ENCODE assay signal across 9 mouse cellular contexts in the genomic region with DNA sequence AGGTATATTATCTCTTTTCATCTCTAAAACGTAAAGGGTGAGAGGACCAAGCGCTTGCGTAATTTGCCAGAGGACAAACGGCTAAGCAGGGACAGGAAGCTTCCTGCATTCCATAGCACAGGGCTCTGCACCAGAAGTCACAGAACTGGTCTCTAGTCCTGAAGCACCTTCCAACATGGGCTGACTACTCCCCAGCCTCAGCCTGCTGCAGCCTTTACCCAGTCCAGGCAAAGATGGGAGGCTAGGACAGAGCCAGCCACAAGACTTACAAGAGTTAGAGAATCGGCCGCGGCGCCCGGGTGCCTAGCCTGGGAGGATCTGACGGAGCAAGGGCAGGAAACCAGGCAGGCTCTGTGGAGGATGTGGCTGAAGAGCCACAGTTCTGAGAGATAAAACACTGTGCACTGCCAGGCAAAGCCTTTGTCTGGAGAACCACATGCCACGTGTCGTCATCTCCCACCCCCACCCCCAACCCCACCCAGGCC. TPM values are rescaled to one million over a fixed set of nuclear protein-coding genes. Genes with fewer than 3 reads are reported as not detected.
A peak's percentile ranks its signal among the peaks of the same experiment; 100 is the strongest.
DNase-seq lines count a peak whose midpoint lies in the region; ATAC-seq lines count a peak whose summit lies in the region.
"Had no signal": no experiment of that assay in that cellular context is flagged by ENCODE, and none has a peak within 500 bp of the region (broad histone marks: within the 10 kb centered on the region; RNA-seq: fewer than 3 reads in every experiment).

No protein-coding gene starts in this region.

- peak overlapping the region; percentile 46 for H3K4me2 ChIP-seq in heart, embryonic 14.5 days (ENCODE audit: low read length)
- peak overlapping the region; percentile 46 for H3K4me2 ChIP-seq in liver, embryonic 16.5 days (ENCODE audit: low read depth, low read length)
- H3K4me2 ChIP-seq in forebrain, embryonic 15.5 days (replicated peaks): no peak overlapping the region
- H3K4me2 ChIP-seq: embryonic facial prominence, embryonic 12.5 days had no signal

- intact Hi-C loops in left cerebral cortex, postnatal 4 days (cut with DNase I): no loop called here

- peak overlapping the region; percentile 44 to 69; a peak in 3 of 4 replicates for H3K27ac ChIP-seq in heart, embryonic 14.5 days (replicated peaks in 1 of 2; ENCODE audit: control insufficient read depth in 1 of 2, insufficient read depth in 1 of 2, low read depth in 2 of 2, low read length in 2 of 2)
- H3K27ac ChIP-seq in liver, embryonic 16.5 days (ENCODE audit: low read length): peak overlapping the region; percentile 31
- no peak overlapping the region for H3K27ac ChIP-seq in forebrain, embryonic 15.5 days (replicated peaks)
- H3K27ac ChIP-seq: embryonic facial prominence, embryonic 12.5 days had no signal

- 37% methylated on average over 12 of the region's 12 CpGs for WGBS in heart, embryonic 14.5 days
- 5% methylated on average over 12 of the region's 12 CpGs for WGBS in liver, embryonic 16.5 days (ENCODE audit: insufficient replicate concordance)
- WGBS in forebrain, embryonic 15.5 days: 80% methylated on average over 12 of the region's 12 CpGs

- no peaks in the 10 kb centered on the region for H3K27me3 ChIP-seq in heart, embryonic 14.5 days (ENCODE audit: control insufficient read depth, insufficient read depth, low read length)
- H3K27me3 ChIP-seq in liver, embryonic 16.5 days (ENCODE audit: control insufficient read depth, insufficient read depth, low read depth, low read length): no peaks in the 10 kb centered on the region
- no peaks in the 10 kb centered on the region for H3K27me3 ChIP-seq in forebrain, embryonic 15.5 days
- H3K27me3 ChIP-seq: embryonic facial prominence, embryonic 12.5 days had no signal

- no peak overlapping the region for H3K9ac ChIP-seq in heart, embryonic 14.5 days (ENCODE audit: low read length)
- peak overlapping the region; percentile 40; the same call in 1 of the 2 replicates for H3K9ac ChIP-seq in liver, embryonic 16.5 days (ENCODE audit: low read depth, low read length)
- no peak overlapping the region for H3K9ac ChIP-seq in forebrain, embryonic 15.5 days (replicated peaks)
- H3K9ac ChIP-seq: embryonic facial prominence, embryonic 12.5 days had no signal

- H3K4me3 ChIP-seq in heart, embryonic 14.5 days (ENCODE audit: control insufficient read depth in 1 of 2, insufficient read depth in 1 of 2, low read depth in 1 of 2, low read length in 2 of 2): peak overlapping the region in 1 of 2 experiments; percentile 8; a peak in 1 of 4 replicates
- peak overlapping the region; percentile 38 for H3K4me3 ChIP-seq in liver, embryonic 16.5 days (ENCODE audit: low read depth, low read length)
- no peak overlapping the region for H3K4me3 ChIP-seq in forebrain, embryonic 15.5 days
- H3K4me3 ChIP-seq: embryonic facial prominence, embryonic 12.5 days had no signal

- H3K4me1 ChIP-seq in heart, embryonic 14.5 days (ENCODE audit: control insufficient read depth in 2 of 2, insufficient read depth in 2 of 2, low read length in 2 of 2): peaks cover 0 to 2% of the 10 kb centered on the region in 2 experiments; a peak in 1 of 4 replicates
- H3K4me1 ChIP-seq in liver, embryonic 16.5 days (ENCODE audit: control insufficient read depth, low read depth, low read length): peaks cover 5% of the 10 kb centered on the region
- no peaks in the 10 kb centered on the region for H3K4me1 ChIP-seq in forebrain, embryonic 15.5 days
- H3K4me1 ChIP-seq: embryonic facial prominence, embryonic 12.5 days had no signal

- H3K9me3 ChIP-seq in heart, embryonic 14.5 days (ENCODE audit: control insufficient read depth, low read length): no peaks in the 10 kb centered on the region
- H3K9me3 ChIP-seq in liver, embryonic 16.5 days (replicated peaks; ENCODE audit: control insufficient read depth, low read length): no peaks in the 10 kb centered on the region
- no peaks in the 10 kb centered on the region for H3K9me3 ChIP-seq in forebrain, embryonic 15.5 days
- H3K9me3 ChIP-seq: embryonic facial prominence, embryonic 12.5 days had no signal

- 0 out of 2 replicates have a peak, but pooled peaks have one; percentile 54 for ATAC-seq in heart, embryonic 14.5 days (ENCODE audit: insufficient number of reproducible peaks, insufficient read depth, low FRiP score, low read depth)
- peak; percentile 47 for ATAC-seq in liver, embryonic 16.5 days (ENCODE audit: low read depth)
- ATAC-seq in forebrain, embryonic 15.5 days (replicated peaks): no peak

- no peaks in the 10 kb centered on the region for H3K36me3 ChIP-seq in heart, embryonic 14.5 days (ENCODE audit: control insufficient read depth, insufficient read depth, low read length)
- no peaks in the 10 kb centered on the region for H3K36me3 ChIP-seq in liver, embryonic 16.5 days (ENCODE audit: control insufficient read depth, insufficient read depth)
- H3K36me3 ChIP-seq in forebrain, embryonic 15.5 days: peaks cover 5% of the 10 kb centered on the region; the same call in 1 of the 2 replicates
- H3K36me3 ChIP-seq: embryonic facial prominence, embryonic 12.5 days had no signal

- DNase-seq in kidney, adult 18-20 months: peak; percentile 48
- no peak for DNase-seq in kidney, adult 9 months
- peak; percentile 80 for DNase-seq in thymus, postnatal 0 days (ENCODE audit: low spot score)
- DNase-seq in frontal cortex, postnatal 36 days (ENCODE audit: low spot score in 2 of 2): no peak
- DNase-seq in left cerebral cortex, postnatal 4 days: no peak

RNA-seq across cellular contexts. Expression of a gene that starts 2.8 kb away (rescaled TPM):
- polyA plus RNA-seq in heart, embryonic 14.5 days (2014; fragmentation: Nextera tagmentation; extraction: Ambion mirVana): 3.4 and 3.7 TPM in 2 replicates
- 8.3 and 9.1 TPM in 2 replicates for polyA plus RNA-seq in liver, embryonic 16.5 days (2015; fragmentation: Nextera tagmentation; extraction: Ambion mirVana)
- 8.5 and 9.7 TPM in 2 replicates for polyA plus RNA-seq in thymus, postnatal 0 days (2015; fragmentation: Nextera tagmentation; extraction: Ambion mirVana)
- total RNA-seq in left cerebral cortex, postnatal 4 days (2021): 1 to 10 TPM; 1.1 to 2.1 TPM
- 1.0 and 1.2 TPM in 2 replicates for polyA plus RNA-seq in forebrain, embryonic 15.5 days (2015; fragmentation: Nextera tagmentation; extraction: Ambion mirVana)

RNA-seq across cellular contexts. Expression of a gene that starts 34.6 kb away (rescaled TPM):
- polyA plus RNA-seq in heart, embryonic 14.5 days (2014; fragmentation: Nextera tagmentation; extraction: Ambion mirVana): not detected in 2 replicates
- polyA plus RNA-seq in liver, embryonic 16.5 days (2015; fragmentation: Nextera tagmentation; extraction: Ambion mirVana): 0.44 and 0.50 TPM in 2 replicates
- 1.3 TPM in 2 replicates for polyA plus RNA-seq in thymus, postnatal 0 days (2015; fragmentation: Nextera tagmentation; extraction: Ambion mirVana)
- total RNA-seq in left cerebral cortex, postnatal 4 days (2021): 1 to 10 TPM; 2.7 to 3.0 TPM
- polyA plus RNA-seq in forebrain, embryonic 15.5 days (2015; fragmentation: Nextera tagmentation; extraction: Ambion mirVana): 0.96 and 1.4 TPM in 2 replicates

RNA-seq across cellular contexts. Expression of a gene that starts 45.8 kb away (rescaled TPM):
- polyA plus RNA-seq in heart, embryonic 14.5 days (2014; fragmentation: Nextera tagmentation; extraction: Ambion mirVana): 2.7 and 2.9 TPM in 2 replicates
- 45.0 and 50.6 TPM in 2 replicates for polyA plus RNA-seq in liver, embryonic 16.5 days (2015; fragmentation: Nextera tagmentation; extraction: Ambion mirVana)
- polyA plus RNA-seq in thymus, postnatal 0 days (2015; fragmentation: Nextera tagmentation; extraction: Ambion mirVana): 37.8 and 43.2 TPM in 2 replicates
- 100 to 1,000 TPM; 125 to 153 TPM for total RNA-seq in left cerebral cortex, postnatal 4 days (2021)
- polyA plus RNA-seq in forebrain, embryonic 15.5 days (2015; fragmentation: Nextera tagmentation; extraction: Ambion mirVana): 135 and 140 TPM in 2 replicates

Comparison
In these comparisons a context has a peak if more than half of its experiments do, and no peak if none do; other contexts are left out.
1. DNase-seq: peak in kidney, adult 18-20 months (single experiment) and thymus, postnatal 0 days (single experiment); none in kidney, adult 9 months (single experiment), frontal cortex, postnatal 36 days (0 of 2) and left cerebral cortex, postnatal 4 days (single experiment).